Mouse (Mus musculus): ENCODE measurements at regions not wholly inside any gene's neighbourhood (a gene's known extent, or its start where the extent isn't known, plus 50 kb on each side); places are given as distances from the start of the nearest gene placed in this dataset.

DNA sequence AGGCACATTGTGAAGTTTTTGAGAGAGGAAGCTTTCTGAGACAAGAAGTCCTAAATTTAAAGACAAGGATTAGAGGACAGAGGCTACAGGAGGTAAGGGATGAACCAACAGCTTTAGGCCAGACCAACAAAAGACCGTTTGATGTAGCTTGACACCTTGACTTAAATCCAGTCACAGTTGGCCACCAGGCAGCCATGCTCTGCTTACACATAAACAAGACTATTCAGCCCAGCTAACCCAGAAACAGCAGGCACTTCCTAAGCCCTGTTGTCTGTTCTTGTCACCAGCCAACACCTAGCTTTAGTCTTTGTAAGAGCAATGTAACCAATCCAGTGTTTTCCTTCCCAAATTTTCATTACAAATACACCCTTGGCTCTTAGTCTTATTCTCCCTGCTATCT, 159.9 kb upstream of the Plekha5 start:
- no peaks in the 10 kb centered on the region for H3K27me3 ChIP-seq (replicated peaks; ENCODE audit: control insufficient read depth, insufficient read depth, low read length)

DNA sequence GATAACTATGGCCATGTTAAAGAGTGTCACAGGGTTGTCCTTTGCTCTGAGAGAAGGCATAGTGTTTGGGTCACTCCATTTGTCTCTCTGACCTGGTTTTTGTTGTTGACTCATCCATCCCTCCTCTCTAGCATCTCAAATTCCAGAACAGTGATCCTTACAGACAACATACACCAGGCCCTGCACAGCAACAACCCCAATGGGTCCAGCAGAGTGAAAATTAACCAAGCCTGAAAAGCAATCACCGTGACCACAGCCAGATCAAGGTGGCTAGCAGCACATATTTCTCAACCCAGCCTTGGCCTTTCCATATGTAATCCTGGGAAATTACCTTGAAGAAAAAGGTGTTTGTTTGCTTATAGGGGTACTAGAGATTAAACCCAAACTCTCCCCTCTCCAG, 162.0 kb upstream of the Plekha5 start:
- Histone ChIP-seq H3K9ac (ENCODE audit: low read depth, low read length) (no peak overlapping the region), H3K9me3 (ENCODE audit: control insufficient read depth, low read length) (no peaks in the 10 kb centered on the region), H3K27me3 (replicated peaks; ENCODE audit: control insufficient read depth, insufficient read depth, low read length) (no peaks in the 10 kb centered on the region), H3K36me3 (ENCODE audit: control insufficient read depth, insufficient read depth, low read length) (no peaks in the 10 kb centered on the region), H3K27ac (ENCODE audit: low read depth, low read length) (no peak overlapping the region), H3K4me1 (replicated peaks; ENCODE audit: control insufficient read depth, insufficient read depth, low read length) (no peaks in the 10 kb centered on the region), H3K4me2 (no peak overlapping the region), H3K4me3 (ENCODE audit: low read depth, low read length) (no peak overlapping the region)
- ATAC-seq (replicated peaks; ENCODE audit: low FRiP score) (no peak), DNase-seq (ENCODE audit: low spot score) (no peak)
- WGBS, result 78% methylated on average over 1 of the region's 1 CpGs

More for the DNA sequence above, 159.9 kb upstream of the Plekha5 start:
- H3K4me1 ChIP-seq (replicated peaks; ENCODE audit: control insufficient read depth, insufficient read depth, low read length), result no peaks in the 10 kb centered on the region
- H3K27ac ChIP-seq (ENCODE audit: low read depth, low read length), result no peak overlapping the region
- WGBS, result 45% methylated on average over 1 of the region's 1 CpGs
- no peak overlapping the region for H3K4me2 ChIP-seq
- H3K9ac ChIP-seq (ENCODE audit: low read depth, low read length), result no peak overlapping the region
- DNase-seq (ENCODE audit: low spot score), result no peak
- H3K36me3 ChIP-seq (ENCODE audit: control insufficient read depth, insufficient read depth, low read length), result no peaks in the 10 kb centered on the region
- ATAC-seq (replicated peaks; ENCODE audit: low FRiP score), result no peak
- H3K4me3 ChIP-seq (ENCODE audit: low read depth, low read length), result no peak overlapping the region
- H3K9me3 ChIP-seq (ENCODE audit: control insufficient read depth, low read length), result no peaks in the 10 kb centered on the region

GRCm38 (mm10) chr6:140258761-140259160, 165.1 kb upstream of the Plekha5 start:
- Histone ChIP-seq H3K9me3 (ENCODE audit: control insufficient read depth, low read length) (no peaks in the 10 kb centered on the region), H3K4me3 (ENCODE audit: low read depth, low read length) (no peak overlapping the region), H3K27ac (ENCODE audit: low read depth, low read length) (no peak overlapping the region), H3K4me1 (replicated peaks; ENCODE audit: control insufficient read depth, insufficient read depth, low read length) (no peaks in the 10 kb centered on the region), H3K4me2 (no peak overlapping the region), H3K27me3 (replicated peaks; ENCODE audit: control insufficient read depth, insufficient read depth, low read length) (no peaks in the 10 kb centered on the region), H3K36me3 (ENCODE audit: control insufficient read depth, insufficient read depth, low read length) (no peaks in the 10 kb centered on the region), H3K9ac (ENCODE audit: low read depth, low read length) (no peak overlapping the region)
- DNase-seq (ENCODE audit: low spot score), result no peak
- WGBS, result 87% methylated on average over 3 of the region's 3 CpGs
- ATAC-seq (replicated peaks; ENCODE audit: low FRiP score), result no peak

GRCm38 (mm10) chr6:140258101-140258500, 165.8 kb upstream of the Plekha5 start:
- WGBS, result 88% methylated on average over 5 of the region's 5 CpGs
- Histone ChIP-seq H3K4me3 (ENCODE audit: low read depth, low read length) (no peak overlapping the region), H3K9ac (ENCODE audit: low read depth, low read length) (no peak overlapping the region), H3K4me1 (replicated peaks; ENCODE audit: control insufficient read depth, insufficient read depth, low read length) (no peaks in the 10 kb centered on the region), H3K36me3 (ENCODE audit: control insufficient read depth, insufficient read depth, low read length) (no peaks in the 10 kb centered on the region), H3K27me3 (replicated peaks; ENCODE audit: control insufficient read depth, insufficient read depth, low read length) (no peaks in the 10 kb centered on the region), H3K9me3 (ENCODE audit: control insufficient read depth, low read length) (no peaks in the 10 kb centered on the region), H3K27ac (ENCODE audit: low read depth, low read length) (no peak overlapping the region), H3K4me2 (no peak overlapping the region)
- ATAC-seq (replicated peaks; ENCODE audit: low FRiP score) (no peak), DNase-seq (ENCODE audit: low spot score) (no peak)

- no peak for DNase-seq (ENCODE audit: low spot score)
- ATAC-seq (replicated peaks; ENCODE audit: low FRiP score), result no peak
- Histone ChIP-seq H3K4me3 (ENCODE audit: low read depth, low read length) (no peak overlapping the region), H3K27me3 (replicated peaks; ENCODE audit: control insufficient read depth, insufficient read depth, low read length) (no peaks in the 10 kb centered on the region), H3K4me2 (no peak overlapping the region), H3K9me3 (ENCODE audit: control insufficient read depth, low read length) (no peaks in the 10 kb centered on the region), H3K9ac (ENCODE audit: low read depth, low read length) (no peak overlapping the region), H3K4me1 (replicated peaks; ENCODE audit: control insufficient read depth, insufficient read depth, low read length) (no peaks in the 10 kb centered on the region), H3K27ac (ENCODE audit: low read depth, low read length) (no peak overlapping the region), H3K36me3 (ENCODE audit: control insufficient read depth, insufficient read depth, low read length) (no peaks in the 10 kb centered on the region)
- WGBS, result 80% methylated on average over 4 of the region's 4 CpGs
Observed at GRCm38 (mm10) chr6:140251527-140251926, 172.3 kb upstream of the Plekha5 start.

DNA sequence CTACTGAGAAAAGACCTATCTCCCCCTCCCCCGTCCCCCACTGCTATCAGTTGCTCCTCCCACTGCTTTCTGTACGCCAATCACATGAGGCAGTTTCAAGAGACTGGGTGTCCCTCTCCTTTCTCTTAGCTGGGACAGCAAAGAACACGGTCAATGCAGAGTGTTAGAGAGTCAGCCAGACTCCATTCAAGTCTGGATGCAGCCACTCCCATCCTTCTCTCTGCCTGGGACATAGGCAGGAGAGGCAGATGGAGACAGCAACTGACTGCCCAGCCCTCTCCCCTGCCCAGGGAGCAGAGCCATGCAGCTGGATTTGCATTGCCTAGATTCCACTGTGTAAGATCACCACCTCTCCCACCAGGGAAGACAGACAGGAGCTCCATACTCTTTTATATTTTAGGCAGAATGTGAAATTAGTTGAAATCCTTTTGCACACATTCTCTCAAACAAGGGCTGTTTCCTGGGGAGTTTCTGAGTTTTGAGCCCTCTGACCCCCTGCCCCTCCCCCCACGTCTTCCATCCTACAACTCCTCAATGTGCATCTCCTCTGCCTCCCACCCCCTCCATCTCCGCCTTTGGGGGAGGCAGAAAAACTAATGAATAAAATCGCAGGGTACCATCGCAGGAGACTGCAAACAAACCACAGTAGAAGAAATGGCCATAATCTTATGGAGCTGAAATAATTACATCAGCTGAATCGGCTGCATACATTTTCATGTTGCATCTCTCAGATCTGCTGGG, 180.3 kb upstream of the Plekha5 start:
- DNase-seq (ENCODE audit: low spot score) (no peak), ATAC-seq (replicated peaks; ENCODE audit: low FRiP score) (no peak)
- Histone ChIP-seq H3K4me3 (ENCODE audit: low read depth, low read length) (no peak overlapping the region), H3K9ac (ENCODE audit: low read depth, low read length) (no peak overlapping the region), H3K36me3 (ENCODE audit: control insufficient read depth, insufficient read depth, low read length) (no peaks in the 10 kb centered on the region), H3K4me1 (replicated peaks; ENCODE audit: control insufficient read depth, insufficient read depth, low read length) (no peaks in the 10 kb centered on the region), H3K27ac (ENCODE audit: low read depth, low read length) (no peak overlapping the region), H3K9me3 (ENCODE audit: control insufficient read depth, low read length) (no peaks in the 10 kb centered on the region), H3K4me2 (no peak overlapping the region), H3K27me3 (replicated peaks; ENCODE audit: control insufficient read depth, insufficient read depth, low read length) (no peaks in the 10 kb centered on the region)
- WGBS, result 48% methylated on average over 8 of the region's 8 CpGs

DNA sequence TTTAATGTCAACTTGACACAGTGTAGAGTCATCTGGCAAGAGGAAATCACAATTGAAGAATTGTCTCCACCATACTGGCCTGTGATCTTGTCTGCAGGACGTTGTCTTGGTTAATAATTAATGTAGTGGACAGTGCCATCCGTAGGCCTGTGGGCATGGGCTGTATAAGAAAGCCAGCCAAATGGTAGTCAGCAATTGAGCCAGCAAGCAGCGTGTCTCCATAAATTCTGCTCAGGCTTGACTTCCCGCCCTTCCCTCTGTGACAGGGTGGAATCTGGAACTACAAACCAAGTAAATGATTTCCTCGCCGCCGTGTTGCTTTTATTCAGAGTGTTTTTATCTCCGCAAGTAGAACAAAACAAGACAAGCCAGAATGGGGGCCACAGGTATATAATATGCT, 184.5 kb upstream of the Plekha5 start:
- Histone ChIP-seq H3K27ac (ENCODE audit: low read depth, low read length) (no peak overlapping the region), H3K4me3 (ENCODE audit: low read depth, low read length) (no peak overlapping the region), H3K9ac (ENCODE audit: low read depth, low read length) (no peak overlapping the region), H3K4me2 (no peak overlapping the region), H3K9me3 (ENCODE audit: control insufficient read depth, low read length) (no peaks in the 10 kb centered on the region), H3K4me1 (replicated peaks; ENCODE audit: control insufficient read depth, insufficient read depth, low read length) (no peaks in the 10 kb centered on the region), H3K36me3 (ENCODE audit: control insufficient read depth, insufficient read depth, low read length) (no peaks in the 10 kb centered on the region), H3K27me3 (replicated peaks; ENCODE audit: control insufficient read depth, insufficient read depth, low read length) (no peaks in the 10 kb centered on the region)
- 77% methylated on average over 8 of the region's 8 CpGs for whole genome bisulfite sequencing
- no peak for DNase-seq (ENCODE audit: low spot score)
- no peak for ATAC-seq (replicated peaks; ENCODE audit: low FRiP score)

GRCm38 (mm10) chr6:140231537-140231936, 190.3 kb upstream of the Plcz1 start:
- Histone ChIP-seq H3K9ac (ENCODE audit: low read depth, low read length) (no peak overlapping the region), H3K4me2 (no peak overlapping the region), H3K4me1 (replicated peaks; ENCODE audit: control insufficient read depth, insufficient read depth, low read length) (no peaks in the 10 kb centered on the region), H3K36me3 (ENCODE audit: control insufficient read depth, insufficient read depth, low read length) (no peaks in the 10 kb centered on the region), H3K27me3 (replicated peaks; ENCODE audit: control insufficient read depth, insufficient read depth, low read length) (no peaks in the 10 kb centered on the region), H3K4me3 (ENCODE audit: low read depth, low read length) (no peak overlapping the region), H3K9me3 (ENCODE audit: control insufficient read depth, low read length) (no peaks in the 10 kb centered on the region), H3K27ac (ENCODE audit: low read depth, low read length) (no peak overlapping the region)
- ATAC-seq (replicated peaks; ENCODE audit: low FRiP score), result no peak
- DNase-seq (ENCODE audit: low spot score), result no peak
- 72% methylated on average over 4 of the region's 4 CpGs for WGBS

- H3K4me1 ChIP-seq (replicated peaks; ENCODE audit: control insufficient read depth, insufficient read depth, low read length), result no peaks in the 10 kb centered on the region
- DNase-seq (ENCODE audit: low spot score) (no peak), ATAC-seq (replicated peaks; ENCODE audit: low FRiP score) (no peak)
- H3K27me3 ChIP-seq (replicated peaks; ENCODE audit: control insufficient read depth, insufficient read depth, low read length), result no peaks in the 10 kb centered on the region
- no peak overlapping the region for H3K4me2 ChIP-seq
- no peak overlapping the region for H3K9ac ChIP-seq (ENCODE audit: low read depth, low read length)
- no peaks in the 10 kb centered on the region for H3K9me3 ChIP-seq (ENCODE audit: control insufficient read depth, low read length)
- H3K36me3 ChIP-seq (ENCODE audit: control insufficient read depth, insufficient read depth, low read length), result no peaks in the 10 kb centered on the region
- WGBS, result 57% methylated on average over 9 of the region's 9 CpGs
- H3K27ac ChIP-seq (ENCODE audit: low read depth, low read length), result no peak overlapping the region
- H3K4me3 ChIP-seq (ENCODE audit: low read depth, low read length), result no peak overlapping the region
Observed at GRCm38 (mm10) chr6:140229295-140229694, 188.0 kb upstream of the Plcz1 start.

Measured in liver, embryonic 11.5 days (tissue).